Mouse (Mus musculus): ENCODE data around the gene Hepacam2.
"Not testable (repeated sequence)": the region's sequence is repeated elsewhere in the genome, so short reads cannot be mapped to it uniquely, and the experiment has no call there.

Hepacam2 gene

DNA sequence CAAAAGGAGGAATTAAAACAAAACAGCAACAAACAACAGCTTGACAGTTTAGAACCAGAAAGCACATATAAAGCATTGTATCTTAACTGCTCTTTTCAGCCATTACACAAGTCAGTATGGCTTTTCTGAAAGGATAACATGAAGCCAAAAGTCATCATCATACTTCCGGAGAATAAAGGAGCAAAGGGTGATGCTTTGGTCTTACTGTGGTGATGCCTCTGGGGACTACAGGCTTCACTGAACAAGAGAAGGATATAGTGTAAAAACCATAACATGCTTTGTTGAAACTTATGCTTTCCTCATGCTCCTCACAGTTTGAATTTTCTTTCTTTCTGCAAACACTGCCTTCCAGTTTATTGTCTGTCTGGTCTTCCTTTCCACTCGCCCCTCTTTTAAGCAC lies 34.5 kb downstream of the Hepacam2 start:
- no peak for DNase-seq (ENCODE audit: low spot score)

DNA sequence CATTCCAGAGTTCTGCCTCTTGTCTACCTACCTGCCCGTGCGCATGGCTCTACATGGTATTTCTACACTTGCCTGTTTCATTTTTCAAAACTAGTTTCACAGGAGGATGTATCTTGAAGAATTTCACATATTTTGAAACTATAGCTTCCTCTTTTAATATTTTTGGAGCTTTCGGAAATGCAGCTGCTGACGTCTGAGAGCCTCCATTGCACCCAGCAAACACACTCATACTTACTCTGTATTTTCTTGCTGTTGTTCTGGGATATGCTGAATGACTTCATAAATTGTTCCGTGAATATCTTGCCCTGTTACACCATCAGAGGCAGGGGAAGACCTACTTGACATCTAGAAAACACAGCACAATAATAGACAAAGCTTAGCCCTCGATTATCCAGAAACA lies 35.1 kb downstream of the Hepacam2 start:
- no peak for DNase-seq (ENCODE audit: low spot score)

DNA sequence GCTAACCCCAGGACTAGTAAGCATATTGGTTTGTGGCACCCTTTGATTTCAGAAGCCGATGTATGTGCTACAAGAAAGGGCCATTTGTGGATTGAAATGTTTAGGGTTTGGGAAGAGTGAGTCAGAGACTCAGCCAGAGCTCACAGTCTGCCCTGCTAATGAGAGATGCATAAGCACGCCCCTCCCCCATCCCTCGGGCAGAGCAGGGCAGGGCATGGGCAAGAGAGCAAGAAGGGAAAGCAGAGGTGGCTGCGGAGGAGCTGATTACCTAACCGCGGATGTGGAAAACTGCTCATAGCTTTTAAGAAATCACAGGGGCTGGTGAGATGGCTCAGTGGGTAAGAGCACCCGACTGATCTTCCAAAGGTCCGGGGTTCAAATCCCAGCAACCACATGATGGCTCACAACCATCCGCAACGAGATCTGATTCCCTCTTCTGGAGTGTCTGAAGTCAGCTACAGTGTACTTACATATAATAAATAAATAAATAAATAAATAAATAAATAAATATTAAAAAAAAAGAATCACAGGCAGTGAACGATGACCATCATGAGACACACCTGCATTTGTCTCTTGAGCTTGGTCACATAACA lies 42.1 kb downstream of the Hepacam2 start:
- DNase-seq (ENCODE audit: low spot score), result no peak

DNA sequence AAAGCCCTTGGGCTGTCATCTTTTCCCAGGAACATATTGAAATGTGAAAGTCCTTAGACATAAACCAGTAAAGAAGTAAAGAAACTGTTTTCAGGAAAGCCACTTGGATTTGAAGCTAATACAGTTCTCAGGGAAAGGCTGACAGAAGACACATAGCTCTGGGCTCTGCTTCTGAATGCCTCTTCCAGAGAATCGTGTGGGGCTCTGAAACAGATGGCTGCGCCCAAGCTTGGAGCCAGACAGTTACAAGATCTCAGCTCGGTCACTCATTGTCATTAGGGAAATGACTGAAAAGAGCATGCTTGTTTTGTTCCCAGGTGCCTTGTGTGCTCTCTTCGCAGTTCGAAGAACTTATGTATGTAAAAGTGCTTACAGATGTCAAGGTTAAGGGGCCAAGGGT lies 43.7 kb downstream of the Hepacam2 start:
- DNase-seq (ENCODE audit: low spot score), result no peak

DNA sequence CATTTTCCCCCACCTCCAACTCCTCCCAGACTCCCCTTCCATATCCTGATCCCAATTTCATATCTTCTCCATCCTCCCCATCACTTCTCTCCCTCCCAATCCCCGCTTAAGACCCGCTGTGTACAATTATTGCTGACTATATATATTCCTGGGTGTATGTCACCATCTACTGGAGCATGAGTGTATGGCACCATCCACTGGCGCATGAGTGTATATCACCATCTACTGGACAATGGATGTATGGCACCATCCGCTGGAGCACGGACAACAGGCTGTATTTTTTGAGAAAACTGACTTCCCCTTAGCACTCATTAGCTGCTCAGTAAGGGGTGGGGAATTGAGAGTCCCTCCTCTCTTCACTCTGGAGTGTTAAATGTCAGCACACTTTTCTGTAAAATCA lies 50.7 kb downstream of the Hepacam2 start:
- peak; percentile 71 for DNase-seq (ENCODE audit: low spot score)

DNA sequence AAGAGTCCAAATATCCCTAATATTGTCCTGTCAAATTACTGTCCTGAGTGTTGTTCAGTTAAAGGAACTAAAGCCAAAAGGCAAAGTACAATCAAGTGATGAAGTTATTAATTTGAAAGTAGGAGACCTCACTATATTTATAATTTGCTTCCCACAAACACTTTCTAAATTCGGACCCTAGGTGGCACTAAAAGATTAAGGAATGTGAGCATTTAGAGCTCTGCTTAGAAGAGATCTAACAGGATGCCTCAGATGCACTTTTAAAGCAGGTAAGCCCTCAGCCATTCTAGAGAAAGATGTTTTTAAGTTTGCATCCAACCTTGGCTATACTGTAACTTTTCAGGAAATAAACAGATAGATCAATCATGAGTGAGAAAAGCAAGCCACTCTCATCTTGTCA lies 54.2 kb downstream of the Hepacam2 start:
- DNase-seq (ENCODE audit: low spot score), result no peak

DNA sequence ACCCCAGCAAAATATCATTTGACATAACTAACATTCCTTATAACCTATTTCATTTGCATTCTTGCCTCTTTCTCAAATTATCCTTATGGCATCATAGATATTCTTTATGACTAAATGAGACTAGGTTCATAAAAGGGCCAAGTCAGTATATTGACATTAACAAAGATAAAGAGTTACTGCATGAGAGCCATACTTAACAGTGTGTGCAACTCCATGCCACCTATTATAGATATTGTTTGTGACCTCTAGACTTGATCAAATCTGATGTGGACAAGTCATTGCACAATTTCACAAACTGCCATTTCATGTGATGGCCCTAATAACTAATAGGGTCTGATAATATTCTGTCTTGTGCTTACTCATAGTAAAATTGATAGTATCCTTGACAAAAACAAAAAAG lies 62.0 kb downstream of the Hepacam2 start:
- DNase-seq (ENCODE audit: low spot score), result no peak

DNA sequence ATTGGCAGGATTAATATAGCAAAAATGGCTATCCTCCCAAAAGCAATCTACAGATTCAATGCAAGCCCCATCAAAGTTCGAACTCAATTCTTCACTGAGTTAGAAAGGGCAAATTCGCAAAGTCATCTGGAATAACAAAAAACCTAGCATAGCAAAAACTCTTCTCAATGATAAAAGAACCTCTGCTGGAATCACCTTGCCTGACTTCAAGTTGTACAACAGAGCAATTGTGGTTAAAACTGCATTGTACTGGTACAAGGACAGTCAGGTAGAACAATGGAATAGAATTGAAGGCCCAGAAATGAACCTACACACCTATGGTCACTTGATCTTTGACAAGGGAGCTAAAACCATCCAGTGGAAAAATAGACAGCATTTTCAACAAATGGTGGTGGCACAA lies 67.1 kb downstream of the Hepacam2 start:
- not testable (repeated sequence) for DNase-seq (ENCODE audit: low spot score)

DNA sequence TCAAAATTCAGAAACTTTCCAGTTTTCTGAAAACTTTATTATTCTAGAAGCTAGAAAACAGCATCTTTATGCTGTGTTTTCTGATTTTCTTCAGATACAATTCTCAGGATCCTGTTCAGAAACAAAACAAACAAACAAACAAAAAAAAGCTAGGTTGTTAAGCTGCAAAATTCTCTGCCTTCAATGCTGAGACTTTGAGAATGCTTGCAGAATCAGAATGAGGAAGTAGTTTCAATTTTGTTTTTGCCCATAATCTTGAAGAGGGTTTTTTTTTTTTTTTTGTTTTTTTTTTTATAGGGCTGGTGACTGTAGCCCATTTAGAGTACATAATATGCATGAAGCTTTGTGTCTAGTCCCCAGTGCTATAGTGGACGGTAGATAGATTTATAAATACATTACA lies 71.1 kb downstream of the Hepacam2 start:
- peak; percentile 10 for DNase-seq (ENCODE audit: low spot score)

DNA sequence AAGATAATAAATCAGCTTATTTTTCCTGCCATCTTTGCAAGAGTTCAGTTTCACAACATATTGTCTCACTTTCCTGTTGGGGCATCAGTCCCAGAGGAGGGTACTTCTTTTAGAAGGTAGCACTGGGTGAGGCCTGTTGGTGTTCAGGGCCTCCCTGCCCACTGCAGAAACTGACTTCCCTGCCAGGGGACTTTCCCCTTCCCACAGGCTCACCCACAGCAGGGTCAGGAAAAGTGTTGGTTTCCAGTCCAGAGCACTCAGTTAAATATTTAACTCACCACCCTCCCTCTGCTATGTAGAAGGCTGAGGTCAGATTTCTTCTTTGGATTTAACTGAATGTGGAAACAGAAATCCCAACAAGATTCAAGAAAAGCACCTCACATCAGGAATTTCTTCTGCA lies 72.8 kb downstream of the Hepacam2 start:
- not testable (repeated sequence) for DNase-seq (ENCODE audit: low spot score)

DNA sequence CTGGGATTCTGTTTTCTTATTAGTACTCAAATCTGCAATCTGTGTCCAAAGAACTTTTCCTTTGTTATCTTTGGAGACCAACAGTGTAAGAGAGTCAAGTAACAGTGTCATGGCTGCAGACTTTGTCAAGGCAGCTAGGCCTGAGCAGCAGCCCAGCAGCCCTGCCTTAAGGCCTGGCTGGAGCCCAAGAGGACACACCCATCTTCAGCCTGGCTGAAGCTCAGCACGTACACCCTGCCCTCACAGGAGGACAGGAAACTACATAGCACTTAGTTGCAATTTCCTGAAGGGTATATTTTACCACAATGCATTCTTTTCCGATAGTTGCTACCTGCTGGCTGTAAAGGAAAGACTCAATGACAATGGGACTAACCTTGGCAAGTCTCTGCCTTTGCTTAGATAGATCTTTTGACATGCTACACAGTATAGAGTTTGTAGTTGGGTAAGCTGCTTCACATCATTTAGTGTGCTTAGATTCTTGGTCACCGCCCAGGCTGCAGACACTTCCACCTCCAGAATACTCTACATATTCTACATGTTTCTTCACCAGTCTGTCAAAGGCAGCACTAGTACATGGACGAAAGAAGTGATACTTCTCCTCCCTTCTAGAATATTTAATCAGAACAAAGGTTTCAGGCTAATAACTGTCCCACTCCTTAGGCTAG lies 73.4 kb downstream of the Hepacam2 start:
- peak; percentile 63 for DNase-seq (ENCODE audit: low spot score)
